Mouse (Mus musculus): ENCODE results near the gene Tbck.

Tbck gene

GRCm38 (mm10) chr3:132756274-132756673 is 72.3 kb downstream of the Tbck start:
- DNase-seq (ENCODE audit: low read depth, low spot score), result no peak

- no peak for DNase-seq (ENCODE audit: low read depth, low spot score)
These were observed 82.2 kb downstream of the Tbck start for GRCm38 (mm10) chr3:132766033-132766726.

GRCm38 (mm10) chr3:132772054-132772453 is 88.1 kb downstream of the Tbck start:
- no peak for DNase-seq (ENCODE audit: low read depth, low spot score)

- DNase-seq (ENCODE audit: low read depth, low spot score), result no peak
These were observed 92.7 kb downstream of the Tbck start for GRCm38 (mm10) chr3:132776686-132777085.

GRCm38 (mm10) chr3:132781103-132781502 is 97.2 kb downstream of the Tbck start:
- no peak for DNase-seq (ENCODE audit: low read depth, low spot score)

GRCm38 (mm10) chr3:132783087-132783486 is 99.1 kb downstream of the Tbck start:
- DNase-seq (ENCODE audit: low read depth, low spot score), result no peak

- no peak for DNase-seq (ENCODE audit: low read depth, low spot score)
These were observed 100.8 kb downstream of the Tbck start for GRCm38 (mm10) chr3:132784732-132785131.

GRCm38 (mm10) chr3:132786690-132787089 is 102.7 kb downstream of the Tbck start:
- no peak for DNase-seq (ENCODE audit: low read depth, low spot score)

GRCm38 (mm10) chr3:132787775-132788174 is 103.8 kb downstream of the Tbck start:
- DNase-seq (ENCODE audit: low read depth, low spot score), result no peak

- no peak for DNase-seq (ENCODE audit: low read depth, low spot score)
These were observed 107.2 kb downstream of the Tbck start for GRCm38 (mm10) chr3:132791140-132791539.

- no peak for DNase-seq (ENCODE audit: low read depth, low spot score)
These were observed 116.3 kb downstream of the Tbck start for GRCm38 (mm10) chr3:132800196-132800595.

GRCm38 (mm10) chr3:132801910-132802309 is 118.0 kb downstream of the Tbck start:
- no peak for DNase-seq (ENCODE audit: low read depth, low spot score)

- DNase-seq (ENCODE audit: low read depth, low spot score), result no peak
These were observed 124.1 kb downstream of the Tbck start for GRCm38 (mm10) chr3:132807888-132808579.

- DNase-seq (ENCODE audit: low read depth, low spot score), result no peak
These were observed 125.0 kb downstream of the Tbck start for GRCm38 (mm10) chr3:132808951-132809350.

- no peak for DNase-seq (ENCODE audit: low read depth, low spot score)
These were observed 127.8 kb downstream of the Tbck start for GRCm38 (mm10) chr3:132811791-132812190.

GRCm38 (mm10) chr3:132812356-132812755 is 128.4 kb downstream of the Tbck start:
- DNase-seq (ENCODE audit: low read depth, low spot score), result no peak

GRCm38 (mm10) chr3:132813147-132813546 is 129.2 kb downstream of the Tbck start:
- no peak for DNase-seq (ENCODE audit: low read depth, low spot score)

GRCm38 (mm10) chr3:132813706-132814497 is 130.0 kb downstream of the Tbck start:
- DNase-seq (ENCODE audit: low read depth, low spot score), result no peak

- DNase-seq (ENCODE audit: low read depth, low spot score), result no peak
These were observed 131.0 kb downstream of the Tbck start for GRCm38 (mm10) chr3:132814791-132815496.

- DNase-seq (ENCODE audit: low read depth, low spot score), result no peak
These were observed 131.8 kb downstream of the Tbck start for GRCm38 (mm10) chr3:132815497-132816326.

GRCm38 (mm10) chr3:132819408-132819807 is 135.5 kb downstream of the Tbck start:
- no peak for DNase-seq (ENCODE audit: low read depth, low spot score)

Data from embryo, embryonic 11.5 days (tissue).